Mouse (Mus musculus): Measurements from ENCODE around the gene Tnr. TPM values are rescaled to one million over a fixed set of nuclear protein-coding genes. Genes with fewer than 3 reads are reported as not detected.
A peak's percentile ranks its signal among the peaks of the same experiment; 100 is the strongest.

Tnr gene
- total and polyA plus RNA-seq, 2 experiments = not detected

GRCm38 (mm10) chr1:159775168-159775567, 251.6 kb downstream of the Tnr start:
- Histone ChIP-seq H3K4me1 (ENCODE audit: control insufficient read depth, insufficient read depth, low read length) (no peaks in the 10 kb centered on the region), H3K9ac (ENCODE audit: low read depth, low read length) (no peak overlapping the region), H3K4me3 (ENCODE audit: insufficient read depth, low read depth, low read length) (no peak overlapping the region), H3K79me2 (ENCODE audit: control insufficient read depth, insufficient read depth, low read length) (no peaks in the 10 kb centered on the region), H3K36me3 (ENCODE audit: control insufficient read depth, insufficient read depth, low read length) (no peaks in the 10 kb centered on the region), H3K27me3 (ENCODE audit: control insufficient read depth, insufficient read depth, low read length) (no peaks in the 10 kb centered on the region), H3K27ac (replicated peaks; ENCODE audit: insufficient read depth, low read depth, low read length) (no peak overlapping the region)
- no peak for DNase-seq (ENCODE audit: extremely low read depth, low read depth, low spot score)
- TF ChIP-seq CTCF (IDR thresholded peaks at IDR 0.05; ENCODE audit: low read depth, low read length) (no peak), POLR2A (IDR thresholded peaks at IDR 0.05; ENCODE audit: extremely low read depth, insufficient read depth, low read length) (no peak)
- WGBS = 84% methylated on average over 3 of the region's 3 CpGs

GRCm38 (mm10) chr1:159777107-159777506, 253.5 kb downstream of the Tnr start:
- Histone ChIP-seq H3K27ac (replicated peaks; ENCODE audit: insufficient read depth, low read depth, low read length) (no peak overlapping the region), H3K27me3 (ENCODE audit: control insufficient read depth, insufficient read depth, low read length) (no peaks in the 10 kb centered on the region), H3K4me3 (ENCODE audit: insufficient read depth, low read depth, low read length) (no peak overlapping the region), H3K9ac (ENCODE audit: low read depth, low read length) (no peak overlapping the region), H3K79me2 (ENCODE audit: control insufficient read depth, insufficient read depth, low read length) (no peaks in the 10 kb centered on the region), H3K4me1 (ENCODE audit: control insufficient read depth, insufficient read depth, low read length) (no peaks in the 10 kb centered on the region), H3K36me3 (ENCODE audit: control insufficient read depth, insufficient read depth, low read length) (no peaks in the 10 kb centered on the region)
- DNase-seq (ENCODE audit: extremely low read depth, low read depth, low spot score) = no peak
- WGBS = 88% methylated on average over 3 of the region's 3 CpGs
- TF ChIP-seq POLR2A (IDR thresholded peaks at IDR 0.05; ENCODE audit: extremely low read depth, insufficient read depth, low read length) = no peak
- TF ChIP-seq CTCF (IDR thresholded peaks at IDR 0.05; ENCODE audit: low read depth, low read length) = no peak

GRCm38 (mm10) chr1:159779424-159779823, 255.9 kb downstream of the Tnr start:
- WGBS = 86% methylated on average over 3 of the region's 3 CpGs
- TF ChIP-seq POLR2A (IDR thresholded peaks at IDR 0.05; ENCODE audit: extremely low read depth, insufficient read depth, low read length) = no peak
- TF ChIP-seq CTCF (IDR thresholded peaks at IDR 0.05; ENCODE audit: low read depth, low read length) = no peak
- H3K4me3 ChIP-seq (ENCODE audit: insufficient read depth, low read depth, low read length) = no peak overlapping the region
- DNase-seq (ENCODE audit: extremely low read depth, low read depth, low spot score) = no peak
- H3K79me2 ChIP-seq (ENCODE audit: control insufficient read depth, insufficient read depth, low read length) = no peaks in the 10 kb centered on the region
- no peak overlapping the region for H3K27ac ChIP-seq (replicated peaks; ENCODE audit: insufficient read depth, low read depth, low read length)
- H3K4me1 ChIP-seq (ENCODE audit: control insufficient read depth, insufficient read depth, low read length) = no peaks in the 10 kb centered on the region
- H3K36me3 ChIP-seq (ENCODE audit: control insufficient read depth, insufficient read depth, low read length) = no peaks in the 10 kb centered on the region
- no peak overlapping the region for H3K9ac ChIP-seq (ENCODE audit: low read depth, low read length)
- no peaks in the 10 kb centered on the region for H3K27me3 ChIP-seq (ENCODE audit: control insufficient read depth, insufficient read depth, low read length)

- Histone ChIP-seq H3K4me3 (ENCODE audit: insufficient read depth, low read depth, low read length) (no peak overlapping the region), H3K9ac (ENCODE audit: low read depth, low read length) (no peak overlapping the region), H3K36me3 (ENCODE audit: control insufficient read depth, insufficient read depth, low read length) (no peaks in the 10 kb centered on the region), H3K27ac (replicated peaks; ENCODE audit: insufficient read depth, low read depth, low read length) (no peak overlapping the region), H3K4me1 (ENCODE audit: control insufficient read depth, insufficient read depth, low read length) (no peaks in the 10 kb centered on the region), H3K27me3 (ENCODE audit: control insufficient read depth, insufficient read depth, low read length) (no peaks in the 10 kb centered on the region), H3K79me2 (ENCODE audit: control insufficient read depth, insufficient read depth, low read length) (no peaks in the 10 kb centered on the region)
- WGBS = 38% methylated on average over 5 of the region's 5 CpGs
- TF ChIP-seq CTCF (IDR thresholded peaks at IDR 0.05; ENCODE audit: low read depth, low read length) (peak; percentile 63), POLR2A (IDR thresholded peaks at IDR 0.05; ENCODE audit: extremely low read depth, insufficient read depth, low read length) (no peak)
- DNase-seq (ENCODE audit: extremely low read depth, low read depth, low spot score) = peak; percentile 4
These were observed 260.3 kb downstream of the Tnr start for GRCm38 (mm10) chr1:159783842-159784241.

- Histone ChIP-seq H3K79me2 (ENCODE audit: control insufficient read depth, insufficient read depth, low read length) (no peaks in the 10 kb centered on the region), H3K27ac (replicated peaks; ENCODE audit: insufficient read depth, low read depth, low read length) (no peak overlapping the region), H3K4me1 (ENCODE audit: control insufficient read depth, insufficient read depth, low read length) (no peaks in the 10 kb centered on the region), H3K36me3 (ENCODE audit: control insufficient read depth, insufficient read depth, low read length) (no peaks in the 10 kb centered on the region), H3K27me3 (ENCODE audit: control insufficient read depth, insufficient read depth, low read length) (no peaks in the 10 kb centered on the region), H3K4me3 (ENCODE audit: insufficient read depth, low read depth, low read length) (no peak overlapping the region), H3K9ac (ENCODE audit: low read depth, low read length) (no peak overlapping the region)
- TF ChIP-seq POLR2A (IDR thresholded peaks at IDR 0.05; ENCODE audit: extremely low read depth, insufficient read depth, low read length) = no peak
- no peak for TF ChIP-seq CTCF (IDR thresholded peaks at IDR 0.05; ENCODE audit: low read depth, low read length)
- WGBS = 70% methylated on average over 4 of the region's 4 CpGs
- no peak for DNase-seq (ENCODE audit: extremely low read depth, low read depth, low spot score)
These were observed 264.7 kb downstream of the Tnr start for GRCm38 (mm10) chr1:159788312-159788711.

GRCm38 (mm10) chr1:159792546-159792945, 269.0 kb downstream of the Tnr start:
- WGBS = 92% methylated on average over 2 of the region's 2 CpGs
- Histone ChIP-seq H3K9ac (ENCODE audit: low read depth, low read length) (no peak overlapping the region), H3K27me3 (ENCODE audit: control insufficient read depth, insufficient read depth, low read length) (no peaks in the 10 kb centered on the region), H3K27ac (replicated peaks; ENCODE audit: insufficient read depth, low read depth, low read length) (no peak overlapping the region), H3K4me1 (ENCODE audit: control insufficient read depth, insufficient read depth, low read length) (no peaks in the 10 kb centered on the region), H3K79me2 (ENCODE audit: control insufficient read depth, insufficient read depth, low read length) (no peaks in the 10 kb centered on the region), H3K36me3 (ENCODE audit: control insufficient read depth, insufficient read depth, low read length) (no peaks in the 10 kb centered on the region), H3K4me3 (ENCODE audit: insufficient read depth, low read depth, low read length) (no peak overlapping the region)
- TF ChIP-seq CTCF (IDR thresholded peaks at IDR 0.05; ENCODE audit: low read depth, low read length) (no peak), POLR2A (IDR thresholded peaks at IDR 0.05; ENCODE audit: extremely low read depth, insufficient read depth, low read length) (no peak)
- no peak for DNase-seq (ENCODE audit: extremely low read depth, low read depth, low spot score)

Data from liver, adult 2 months (tissue).